Mouse (Mus musculus): Measurements from ENCODE around the gene Lta. TPM values are rescaled to one million over a fixed set of nuclear protein-coding genes. Genes with fewer than 3 reads are reported as not detected.

Gene Lta
- total and polyA plus RNA-seq, 2 experiments, result not detected

DNA sequence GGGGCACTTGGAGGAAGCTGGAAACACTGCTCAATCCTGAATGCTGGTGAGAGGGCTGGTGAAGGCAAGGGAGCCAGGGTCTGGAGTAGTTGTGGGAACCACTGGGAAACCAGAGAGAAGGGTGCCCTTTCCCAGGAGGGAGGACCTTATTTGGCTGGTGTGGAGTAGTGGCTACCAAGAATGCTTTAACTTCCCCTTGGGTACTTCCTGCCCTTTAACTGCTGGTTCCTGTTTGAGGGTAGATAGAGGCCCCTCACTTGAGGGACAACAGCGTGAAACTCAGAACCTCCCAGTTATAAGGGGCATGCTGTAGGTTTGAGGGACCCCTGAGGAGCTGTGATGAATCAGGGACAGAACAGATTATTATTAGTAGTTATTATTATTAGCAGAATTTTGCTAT is 16.0 kb downstream of the Lta start:
- TF ChIP-seq POLR2A (IDR thresholded peaks at IDR 0.05; ENCODE audit: extremely low read depth, insufficient read depth, low read length) (no peak), CTCF (IDR thresholded peaks at IDR 0.05; ENCODE audit: low read depth, low read length) (no peak)
- Histone ChIP-seq H3K27me3 (ENCODE audit: control insufficient read depth, insufficient read depth, low read length) (no peaks in the 10 kb centered on the region), H3K4me3 (ENCODE audit: insufficient read depth, low read depth, low read length) (no peak overlapping the region), H3K36me3 (ENCODE audit: control insufficient read depth, insufficient read depth, low read length) (no peaks in the 10 kb centered on the region), H3K4me1 (ENCODE audit: control insufficient read depth, insufficient read depth, low read length) (no peaks in the 10 kb centered on the region), H3K79me2 (ENCODE audit: control insufficient read depth, insufficient read depth, low read length) (no peaks in the 10 kb centered on the region), H3K9ac (ENCODE audit: low read depth, low read length) (no peak overlapping the region), H3K27ac (replicated peaks; ENCODE audit: insufficient read depth, low read depth, low read length) (no peak overlapping the region)
- DNase-seq (ENCODE audit: extremely low read depth, low read depth, low spot score), result no peak
- 54% methylated on average over 1 of the region's 1 CpGs for WGBS

DNA sequence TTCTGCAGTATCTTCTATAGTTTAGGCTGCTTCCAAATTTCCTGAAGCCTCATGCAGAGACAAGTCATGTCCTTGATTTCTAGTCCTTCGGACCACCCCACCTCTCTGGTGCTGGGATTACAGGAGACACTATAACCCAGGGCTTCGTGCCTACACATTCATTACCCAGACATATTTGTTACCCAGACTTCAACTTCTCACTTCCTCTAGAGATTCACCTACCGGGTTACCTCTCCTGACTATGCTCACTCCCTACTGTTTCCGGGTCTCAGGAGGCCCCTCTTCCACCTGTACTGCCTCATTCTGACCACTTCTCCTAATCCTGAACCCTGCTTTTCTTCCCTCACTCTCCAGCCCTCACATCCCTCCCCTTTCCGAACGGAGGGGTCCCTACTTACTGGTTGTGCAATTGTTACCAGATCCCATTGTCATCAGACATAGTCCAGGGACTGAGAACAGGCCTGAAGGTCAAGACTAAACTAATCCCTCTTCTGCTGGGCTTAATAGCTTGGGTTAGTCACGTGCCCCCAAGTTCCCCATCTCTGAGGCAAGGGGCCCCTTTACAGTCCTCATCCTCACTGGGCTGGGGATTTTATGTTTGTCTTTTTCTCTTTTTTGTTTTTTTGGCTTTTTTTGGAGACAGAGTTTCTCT is 17.1 kb downstream of the Lta start, which contains the start of gene Lst1:
Gene Lst1 (minus strand): TSS at position 481 of the 652 bp plus-strand sequence.
- no peak for DNase-seq (ENCODE audit: extremely low read depth, low read depth, low spot score)
- Histone ChIP-seq H3K27ac (replicated peaks; ENCODE audit: insufficient read depth, low read depth, low read length) (peak within 1 kb of the TSS; percentile 58), H3K9ac (ENCODE audit: low read depth, low read length) (peak within 1 kb of the TSS; percentile 37; the same call in 1 of the 2 replicates), H3K4me1 (ENCODE audit: control insufficient read depth, insufficient read depth, low read length) (no peaks in the 10 kb centered on the region), H3K36me3 (ENCODE audit: control insufficient read depth, insufficient read depth, low read length) (no peaks in the 10 kb centered on the region), H3K4me3 (ENCODE audit: insufficient read depth, low read depth, low read length) (peak within 1 kb of the TSS; percentile 23), H3K79me2 (ENCODE audit: control insufficient read depth, insufficient read depth, low read length) (no peaks in the 10 kb centered on the region), H3K27me3 (ENCODE audit: control insufficient read depth, insufficient read depth, low read length) (no peaks in the 10 kb centered on the region)
- 80% methylated on average over 7 of the region's 7 CpGs for WGBS
- no peak for TF ChIP-seq POLR2A (IDR thresholded peaks at IDR 0.05; ENCODE audit: extremely low read depth, insufficient read depth, low read length)

DNA sequence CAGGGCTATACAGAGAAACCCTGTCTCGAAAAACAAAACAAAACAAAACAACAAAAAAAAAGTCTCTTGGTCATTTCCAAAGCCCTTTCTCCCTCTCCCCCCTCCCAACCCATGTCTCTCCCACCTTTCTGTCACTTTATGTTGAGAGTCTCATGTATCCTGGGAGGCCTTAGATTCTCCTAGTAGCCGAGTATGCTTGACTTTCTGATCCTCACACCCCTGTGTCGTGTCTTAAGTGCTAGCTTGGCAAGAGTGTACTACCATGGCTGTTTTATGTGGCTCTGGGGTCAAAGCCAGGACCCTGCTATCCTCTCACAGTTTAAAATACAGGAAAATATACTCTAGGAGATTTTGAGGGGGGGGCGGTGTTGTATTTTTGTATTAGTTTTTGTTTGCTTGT is 17.8 kb downstream of the Lta start:
- TF ChIP-seq POLR2A (IDR thresholded peaks at IDR 0.05; ENCODE audit: extremely low read depth, insufficient read depth, low read length), result no peak
- no peak for TF ChIP-seq CTCF (IDR thresholded peaks at IDR 0.05; ENCODE audit: low read depth, low read length)
- no peak overlapping the region for H3K27ac ChIP-seq (replicated peaks; ENCODE audit: insufficient read depth, low read depth, low read length)

DNA sequence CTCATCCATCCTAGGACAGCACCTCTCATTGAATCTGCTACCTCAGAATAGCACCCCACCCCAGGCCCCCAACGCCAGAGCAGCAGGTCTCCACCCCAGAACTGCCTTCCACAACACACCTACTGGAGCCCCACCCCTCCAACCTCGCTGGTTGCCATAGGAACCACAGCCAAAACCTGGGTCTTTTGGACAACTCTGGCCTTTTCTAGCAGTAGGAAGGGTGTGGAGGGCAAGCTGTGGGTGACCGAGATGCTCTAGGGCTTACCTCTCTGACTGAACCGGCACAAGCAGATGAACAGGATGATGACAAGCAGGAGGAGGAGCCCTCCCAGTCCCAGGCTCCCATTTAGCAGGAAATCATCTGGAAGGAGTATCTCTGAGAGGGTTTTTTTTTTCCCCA is 18.5 kb downstream of the Lta start:
- TF ChIP-seq POLR2A (IDR thresholded peaks at IDR 0.05; ENCODE audit: extremely low read depth, insufficient read depth, low read length) (no peak), CTCF (IDR thresholded peaks at IDR 0.05; ENCODE audit: low read depth, low read length) (no peak)
- no peaks in the 10 kb centered on the region for H3K27me3 ChIP-seq (ENCODE audit: control insufficient read depth, insufficient read depth, low read length)
- no peaks in the 10 kb centered on the region for H3K36me3 ChIP-seq (ENCODE audit: control insufficient read depth, insufficient read depth, low read length)
- H3K4me3 ChIP-seq (ENCODE audit: insufficient read depth, low read depth, low read length), result no peak overlapping the region
- no peak overlapping the region for H3K9ac ChIP-seq (ENCODE audit: low read depth, low read length)
- WGBS, result 6% methylated on average over 4 of the region's 4 CpGs
- H3K27ac ChIP-seq (replicated peaks; ENCODE audit: insufficient read depth, low read depth, low read length), result no peak overlapping the region
- no peaks in the 10 kb centered on the region for H3K79me2 ChIP-seq (ENCODE audit: control insufficient read depth, insufficient read depth, low read length)
- DNase-seq (ENCODE audit: extremely low read depth, low read depth, low spot score), result no peak
- no peaks in the 10 kb centered on the region for H3K4me1 ChIP-seq (ENCODE audit: control insufficient read depth, insufficient read depth, low read length)

More for the DNA sequence above, 17.8 kb downstream of the Lta start:
- H3K9ac ChIP-seq (ENCODE audit: low read depth, low read length), result no peak overlapping the region
- no peak overlapping the region for H3K4me3 ChIP-seq (ENCODE audit: insufficient read depth, low read depth, low read length)
- WGBS, result 74% methylated on average over 4 of the region's 4 CpGs
- no peaks in the 10 kb centered on the region for H3K79me2 ChIP-seq (ENCODE audit: control insufficient read depth, insufficient read depth, low read length)
- H3K4me1 ChIP-seq (ENCODE audit: control insufficient read depth, insufficient read depth, low read length), result no peaks in the 10 kb centered on the region
- H3K27me3 ChIP-seq (ENCODE audit: control insufficient read depth, insufficient read depth, low read length), result no peaks in the 10 kb centered on the region
- no peaks in the 10 kb centered on the region for H3K36me3 ChIP-seq (ENCODE audit: control insufficient read depth, insufficient read depth, low read length)
- no peak for DNase-seq (ENCODE audit: extremely low read depth, low read depth, low spot score)

GRCm38 (mm10) chr17:35185639-35186611 is 19.2 kb downstream of the Lta start:
- Histone ChIP-seq H3K27ac (replicated peaks; ENCODE audit: insufficient read depth, low read depth, low read length) (peak overlapping the region; percentile 3; the same call in 1 of the 2 replicates), H3K4me1 (ENCODE audit: control insufficient read depth, insufficient read depth, low read length) (no peaks in the 10 kb centered on the region), H3K27me3 (ENCODE audit: control insufficient read depth, insufficient read depth, low read length) (no peaks in the 10 kb centered on the region), H3K79me2 (ENCODE audit: control insufficient read depth, insufficient read depth, low read length) (no peaks in the 10 kb centered on the region), H3K4me3 (ENCODE audit: insufficient read depth, low read depth, low read length) (peak overlapping the region; percentile 29), H3K9ac (ENCODE audit: low read depth, low read length) (no peak overlapping the region), H3K36me3 (ENCODE audit: control insufficient read depth, insufficient read depth, low read length) (no peaks in the 10 kb centered on the region)
- TF ChIP-seq CTCF (IDR thresholded peaks at IDR 0.05; ENCODE audit: low read depth, low read length), result no peak
- TF ChIP-seq POLR2A (IDR thresholded peaks at IDR 0.05; ENCODE audit: extremely low read depth, insufficient read depth, low read length), result no peak
- WGBS, result 6% methylated on average over 18 of the region's 18 CpGs
- no peak for DNase-seq (ENCODE audit: extremely low read depth, low read depth, low spot score)

Data from liver, adult 2 months (tissue).